Mouse (Mus musculus): ENCODE results near the gene Gm4869. TPM values are rescaled to one million over a fixed set of nuclear protein-coding genes. Genes with fewer than 3 reads are reported as not detected.
"Not testable (repeated sequence)": the region's sequence is repeated elsewhere in the genome, so short reads cannot be mapped to it uniquely, and the experiment has no call there.

Gene Gm4869
- polyA plus RNA-seq, 1 experiment: not detected

GRCm38 (mm10) chr5:140418489-140419441 lies 26.7 kb upstream of the Gm4869 start, which contains the start of gene Eif3b:
Gene Eif3b, plus strand, starts transcription at chr5:140419328.
- no peaks in the 10 kb centered on the region for H3K9me3 ChIP-seq (ENCODE audit: control insufficient read depth, low read length)
- H3K4me3 ChIP-seq (replicated peaks): peak within 1 kb of the TSS; percentile 99
- no peaks in the 10 kb centered on the region for H3K27me3 ChIP-seq (ENCODE audit: control insufficient read depth)
- peaks cover 28% of the 10 kb centered on the region for H3K36me3 ChIP-seq (ENCODE audit: control insufficient read depth)
- H3K4me1 ChIP-seq (ENCODE audit: control insufficient read depth): peaks cover 44% of the 10 kb centered on the region
- TF ChIP-seq TAL1 (IDR thresholded peaks at IDR 0.05; ENCODE audit: low read length) (no peak), GATA1 (IDR thresholded peaks at IDR 0.05; ENCODE audit: low read length) (no peak)

- no peaks in the 10 kb centered on the region for H3K27me3 ChIP-seq (ENCODE audit: control insufficient read depth)
These were observed 25.9 kb upstream of the Gm4869 start for GRCm38 (mm10) chr5:140419442-140420080.

GRCm38 (mm10) chr5:140420616-140421015 lies 24.8 kb upstream of the Gm4869 start:
- peaks cover 47% of the 10 kb centered on the region for H3K4me1 ChIP-seq (ENCODE audit: control insufficient read depth)
- H3K27me3 ChIP-seq (ENCODE audit: control insufficient read depth): no peaks in the 10 kb centered on the region
- H3K36me3 ChIP-seq (ENCODE audit: control insufficient read depth): peaks cover 46% of the 10 kb centered on the region
- peak; percentile 67 for TF ChIP-seq TAL1 (IDR thresholded peaks at IDR 0.05; ENCODE audit: low read length)
- TF ChIP-seq GATA1 (IDR thresholded peaks at IDR 0.05; ENCODE audit: low read length): peak; percentile 42; the same call in 1 of the 2 replicates
- peak overlapping the region; percentile 99 for H3K4me3 ChIP-seq (replicated peaks)
- no peaks in the 10 kb centered on the region for H3K9me3 ChIP-seq (ENCODE audit: control insufficient read depth, low read length)

More at GRCm38 (mm10) chr5:140419442-140420080, 25.9 kb upstream of the Gm4869 start:
- Histone ChIP-seq H3K4me1 (ENCODE audit: control insufficient read depth) (peaks cover 47% of the 10 kb centered on the region), H3K36me3 (ENCODE audit: control insufficient read depth) (peaks cover 36% of the 10 kb centered on the region), H3K9me3 (ENCODE audit: control insufficient read depth, low read length) (no peaks in the 10 kb centered on the region), H3K4me3 (replicated peaks) (peak overlapping the region; percentile 99)
- TF ChIP-seq TAL1 (IDR thresholded peaks at IDR 0.05; ENCODE audit: low read length) (no peak), GATA1 (IDR thresholded peaks at IDR 0.05; ENCODE audit: low read length) (no peak)

DNA sequence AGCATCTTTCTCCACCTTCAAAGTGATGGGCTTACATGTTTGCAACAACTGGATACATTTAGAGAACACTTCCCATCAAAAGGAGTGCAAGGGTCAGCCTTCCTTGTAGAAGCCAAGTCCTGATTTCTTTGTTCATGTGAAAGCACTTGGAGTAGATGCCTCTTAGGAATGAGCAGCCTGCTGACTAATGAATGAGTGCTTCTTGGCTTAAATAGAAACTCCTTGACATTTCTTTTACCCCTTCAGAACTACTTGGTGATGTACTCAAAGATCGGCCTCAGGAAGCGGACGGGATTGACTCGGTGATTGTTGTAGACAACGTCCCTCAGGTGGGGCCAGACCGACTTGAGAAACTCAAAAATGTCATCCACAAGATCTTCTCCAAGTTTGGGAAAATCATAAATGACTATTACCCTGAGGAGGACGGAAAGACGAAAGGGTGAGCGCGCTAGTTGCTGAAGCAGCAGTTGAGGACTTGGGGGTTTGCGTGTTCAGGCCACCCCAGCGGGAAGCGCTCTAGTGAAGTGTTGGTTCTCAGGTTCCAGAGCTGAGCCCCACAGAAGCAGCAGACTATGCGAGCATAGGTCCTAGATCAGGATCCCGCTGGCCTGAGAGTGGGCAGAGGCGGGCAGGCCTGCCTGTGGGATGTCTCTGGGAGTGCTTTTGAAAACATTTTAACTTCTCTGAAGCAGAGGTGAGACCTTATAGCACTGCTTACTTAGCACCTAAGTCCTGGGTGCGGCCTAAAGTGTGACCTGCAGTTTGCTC lies 20.2 kb upstream of the Gm4869 start:
- no peak overlapping the region for H3K4me3 ChIP-seq (replicated peaks)
- H3K9me3 ChIP-seq (ENCODE audit: control insufficient read depth, low read length): no peaks in the 10 kb centered on the region
- peaks cover 92% of the 10 kb centered on the region for H3K36me3 ChIP-seq (ENCODE audit: control insufficient read depth)
- peaks cover 31% of the 10 kb centered on the region for H3K4me1 ChIP-seq (ENCODE audit: control insufficient read depth)
- H3K27me3 ChIP-seq (ENCODE audit: control insufficient read depth): no peaks in the 10 kb centered on the region
- TF ChIP-seq TAL1 (IDR thresholded peaks at IDR 0.05; ENCODE audit: low read length): no peak
- TF ChIP-seq GATA1 (IDR thresholded peaks at IDR 0.05; ENCODE audit: low read length): no peak

DNA sequence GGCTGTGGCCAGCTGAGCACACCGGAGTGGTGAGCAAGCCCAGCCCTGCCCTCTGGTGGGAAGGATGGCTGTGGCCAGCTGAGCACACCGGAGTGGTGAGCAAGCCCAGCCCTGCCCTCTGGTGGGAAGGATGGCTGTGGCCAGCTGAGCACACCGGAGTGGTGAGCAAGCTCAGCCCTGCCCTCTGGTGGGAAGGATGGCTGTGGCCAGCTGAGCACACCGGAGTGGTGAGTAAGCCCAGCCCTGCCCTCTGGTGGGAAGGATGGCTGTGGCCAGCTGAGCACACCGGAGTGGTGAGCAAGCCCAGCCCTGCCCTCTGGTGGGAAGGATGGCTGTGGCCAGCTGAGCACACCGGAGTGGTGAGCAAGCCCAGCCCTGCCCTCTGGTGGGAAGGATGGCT lies 6.3 kb upstream of the Gm4869 start:
- H3K4me3 ChIP-seq (replicated peaks); H3K9me3 ChIP-seq (ENCODE audit: control insufficient read depth, low read length); H3K4me1 ChIP-seq (ENCODE audit: control insufficient read depth); H3K27me3 ChIP-seq (ENCODE audit: control insufficient read depth): not testable (repeated sequence)
- peaks cover 95% of the 10 kb centered on the region for H3K36me3 ChIP-seq (ENCODE audit: control insufficient read depth)

GRCm38 (mm10) chr5:140441406-140441805 lies 4.0 kb upstream of the Gm4869 start:
- Histone ChIP-seq H3K36me3 (ENCODE audit: control insufficient read depth) (peaks cover 96% of the 10 kb centered on the region), H3K27me3 (ENCODE audit: control insufficient read depth) (no peaks in the 10 kb centered on the region), H3K4me1 (ENCODE audit: control insufficient read depth) (peaks cover 6% of the 10 kb centered on the region), H3K9me3 (ENCODE audit: control insufficient read depth, low read length) (no peaks in the 10 kb centered on the region), H3K4me3 (replicated peaks) (no peak overlapping the region)
- no peak for TF ChIP-seq TAL1 (IDR thresholded peaks at IDR 0.05; ENCODE audit: low read length)
- TF ChIP-seq GATA1 (IDR thresholded peaks at IDR 0.05; ENCODE audit: low read length): no peak

GRCm38 (mm10) chr5:140444012-140444411 lies 1.4 kb upstream of the Gm4869 start:
- no peaks in the 10 kb centered on the region for H3K27me3 ChIP-seq (ENCODE audit: control insufficient read depth)
- no peak for TF ChIP-seq TAL1 (IDR thresholded peaks at IDR 0.05; ENCODE audit: low read length)
- TF ChIP-seq GATA1 (IDR thresholded peaks at IDR 0.05; ENCODE audit: low read length): no peak
- H3K9me3 ChIP-seq (ENCODE audit: control insufficient read depth, low read length): no peaks in the 10 kb centered on the region
- H3K36me3 ChIP-seq (ENCODE audit: control insufficient read depth): peaks cover 73% of the 10 kb centered on the region
- H3K4me1 ChIP-seq (ENCODE audit: control insufficient read depth): peaks cover 6% of the 10 kb centered on the region
- no peak overlapping the region for H3K4me3 ChIP-seq (replicated peaks)

GRCm38 (mm10) chr5:140446054-140446453 lies 609 bp downstream of the Gm4869 start:
- no peak for TF ChIP-seq GATA1 (IDR thresholded peaks at IDR 0.05; ENCODE audit: low read length)
- TF ChIP-seq TAL1 (IDR thresholded peaks at IDR 0.05; ENCODE audit: low read length): no peak
- Histone ChIP-seq H3K4me1 (ENCODE audit: control insufficient read depth) (peaks cover 6% of the 10 kb centered on the region), H3K4me3 (replicated peaks) (no peak overlapping the region), H3K36me3 (ENCODE audit: control insufficient read depth) (peaks cover 53% of the 10 kb centered on the region), H3K27me3 (ENCODE audit: control insufficient read depth) (no peaks in the 10 kb centered on the region), H3K9me3 (ENCODE audit: control insufficient read depth, low read length) (no peaks in the 10 kb centered on the region)
